Mouse (Mus musculus) forebrain, embryonic 13.5 days (tissue): ENCODE results near the gene Kiss1r. TPM values are rescaled to one million over a fixed set of nuclear protein-coding genes. Genes with fewer than 3 reads are reported as not detected.
A peak's percentile ranks its signal among the peaks of the same experiment; 100 is the strongest.

Source experiments
- ATAC-seq: fragments of 200-750 bp; cut with Nextera tagmentation; 2 replicates; pipeline ENCODE4 v1.8.0; 2017
- H3K27ac ChIP-seq: fragments of 300-500 bp; sonication (generic); 2 replicates; pipeline ENCODE4 v1.5.1; 2015; ENCODE audit warnings: inconsistent platforms, mild to moderate bottlenecking, moderate library complexity
- H3K27me3 ChIP-seq: fragments of 300-500 bp; sonication (generic); 2 replicates; pipeline ENCODE4 v1.6.1; 2015; ENCODE audit warnings: mild to moderate bottlenecking, inconsistent platforms
- H3K36me3 ChIP-seq: fragments of 300-500 bp; sonication (generic); 2 replicates; pipeline ENCODE4 v1.6.1; 2015; ENCODE audit warnings: mild to moderate bottlenecking, inconsistent platforms; ENCODE audit not compliant: poor library complexity, severe bottlenecking
- H3K4me1 ChIP-seq: fragments of 300-500 bp; sonication (generic); 2 replicates; pipeline ENCODE4 v1.6.1; 2015; ENCODE audit warnings: inconsistent platforms
- H3K4me2 ChIP-seq: fragments of 300-500 bp; sonication (generic); 2 replicates; pipeline ENCODE4 v1.6.1; 2015; ENCODE audit warnings: inconsistent platforms, mild to moderate bottlenecking, moderate library complexity
- H3K4me3 ChIP-seq: fragments of 300-500 bp; sonication (generic); 2 replicates; pipeline ENCODE4 v1.5.1; 2015; ENCODE audit warnings: mild to moderate bottlenecking, inconsistent platforms
- H3K9ac ChIP-seq: fragments of 300-500 bp; sonication (generic); 2 replicates; pipeline ENCODE4 v1.6.1; 2015; ENCODE audit warnings: mild to moderate bottlenecking, inconsistent platforms
- H3K9me3 ChIP-seq: fragments of 300-500 bp; sonication (generic); replicated peaks from 2 replicates; pipeline ENCODE4 v1.6.1; 2016; ENCODE audit warnings: inconsistent platforms
- WGBS: fragments of 180-500 bp; shearing (Covaris S2); methylation state at CpG from one replicate; pipeline ENCODE4 v1.1.7; 2015; 5-methylcytosine and 5-hydroxymethylcytosine counted together
- polyA plus RNA-seq: library from polyadenylated mRNA; unstranded; fragments of >200 nt; fragmentation: Nextera tagmentation; extraction: Ambion mirVana; gene quantifications from 2 replicates; pipeline ENCODE4 v1.2.1, GENCODE M21; 2015

Kiss1r gene
- polyA plus RNA-seq, 1 experiment from 2014 or later: 1.3 TPM

DNA sequence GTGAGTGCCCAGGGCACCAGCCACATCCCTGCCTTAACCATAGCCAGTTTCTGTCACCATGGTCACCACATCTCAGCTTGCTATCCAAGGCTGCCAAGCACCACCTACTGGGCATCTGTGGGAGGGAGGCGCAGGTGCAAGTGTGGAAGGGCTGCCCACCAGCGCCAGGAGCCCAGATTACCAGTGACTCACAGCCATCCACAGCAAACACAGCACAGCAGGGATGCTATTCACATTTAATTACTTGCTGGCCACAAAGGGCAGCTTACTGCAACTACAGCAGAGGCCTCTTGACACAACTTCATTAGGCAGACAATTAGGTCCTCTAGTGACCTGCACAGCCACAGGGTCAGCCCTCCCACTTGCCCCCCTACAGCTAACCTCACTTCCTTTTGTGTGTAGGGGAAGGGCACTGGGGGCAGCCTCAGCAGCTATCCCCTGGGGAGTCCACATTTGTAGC lies 15.8 kb upstream of the Kiss1r start:
- peaks cover 14% of the 10 kb centered on the region for H3K4me1 ChIP-seq
- H3K4me2 ChIP-seq: no peak overlapping the region
- H3K4me3 ChIP-seq: no peak overlapping the region
- 6% methylated on average over 2 of the region's 2 CpGs for WGBS
- H3K27me3 ChIP-seq: peaks cover 20% of the 10 kb centered on the region; the same call in 1 of the 2 replicates
- peaks cover 73% of the 10 kb centered on the region for H3K36me3 ChIP-seq
- peak overlapping the region; percentile 21; the same call in 1 of the 2 replicates for H3K27ac ChIP-seq
- H3K9ac ChIP-seq: peak overlapping the region; percentile 50
- H3K9me3 ChIP-seq: no peaks in the 10 kb centered on the region
- peak; percentile 53 for ATAC-seq

DNA sequence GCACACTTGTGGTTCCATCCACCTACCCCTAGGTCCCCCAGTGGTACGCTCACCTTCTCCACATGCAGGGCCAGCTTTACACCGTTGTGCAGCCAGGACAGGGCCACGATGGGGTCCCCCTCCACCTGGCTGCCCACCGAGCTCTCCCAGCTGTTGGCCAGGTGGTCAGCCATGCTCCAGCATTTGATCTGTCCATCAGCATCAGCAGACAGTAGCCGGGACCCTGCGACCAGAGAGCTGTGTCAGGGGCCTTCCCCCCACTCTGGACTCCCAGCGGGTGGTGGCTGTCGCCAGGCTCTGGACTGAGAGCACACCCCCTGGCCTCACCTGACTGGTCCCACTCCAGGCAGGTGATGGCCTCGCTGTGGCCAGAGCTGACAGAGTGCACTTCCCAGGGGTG lies 10.1 kb upstream of the Kiss1r start:
- Histone ChIP-seq H3K4me2 (no peak overlapping the region), H3K9me3 (no peaks in the 10 kb centered on the region), H3K27me3 (0 out of 2 replicates have a peak, but pooled peaks cover 7% of the 10 kb centered on the region), H3K27ac (no peak overlapping the region), H3K4me3 (no peak overlapping the region), H3K9ac (no peak overlapping the region), H3K4me1 (peaks cover 13% of the 10 kb centered on the region), H3K36me3 (peaks cover 55% of the 10 kb centered on the region)
- no peak for ATAC-seq
- WGBS: 90% methylated on average over 9 of the region's 9 CpGs

- no peak for ATAC-seq
- WGBS: 95% methylated on average over 10 of the region's 10 CpGs
- peaks cover 62% of the 10 kb centered on the region for H3K36me3 ChIP-seq
These were observed 9.4 kb upstream of the Kiss1r start for GRCm38 (mm10) chr10:79907415-79907814.

GRCm38 (mm10) chr10:79908167-79909091 lies 8.3 kb upstream of the Kiss1r start, which contains the start of gene Med16:
Gene Med16 (minus strand): TSS chr10:79908923.
- H3K4me1 ChIP-seq: peaks cover 13% of the 10 kb centered on the region
- peak; percentile 92 for ATAC-seq
- H3K36me3 ChIP-seq: peaks cover 58% of the 10 kb centered on the region
- no peaks in the 10 kb centered on the region for H3K27me3 ChIP-seq
- no peaks in the 10 kb centered on the region for H3K9me3 ChIP-seq
- H3K4me3 ChIP-seq: peak within 1 kb of the TSS; percentile 68
- H3K4me2 ChIP-seq: peak within 1 kb of the TSS; percentile 48
- WGBS: 2% methylated on average over 52 of the region's 52 CpGs
- H3K9ac ChIP-seq: peak within 1 kb of the TSS; percentile 89
- H3K27ac ChIP-seq: peak within 1 kb of the TSS; percentile 96

More at GRCm38 (mm10) chr10:79907415-79907814, 9.4 kb upstream of the Kiss1r start:
- Histone ChIP-seq H3K4me2 (peak overlapping the region; percentile 48; the same call in 1 of the 2 replicates), H3K27me3 (0 out of 2 replicates have a peak, but pooled peaks cover 7% of the 10 kb centered on the region), H3K4me1 (peaks cover 13% of the 10 kb centered on the region), H3K9me3 (no peaks in the 10 kb centered on the region), H3K9ac (no peak overlapping the region), H3K27ac (no peak overlapping the region), H3K4me3 (no peak overlapping the region)

- Histone ChIP-seq H3K9me3 (no peaks in the 10 kb centered on the region), H3K4me3 (peak overlapping the region; percentile 68; the same call in 1 of the 2 replicates), H3K4me1 (peaks cover 18% of the 10 kb centered on the region), H3K27ac (peak overlapping the region; percentile 82), H3K27me3 (no peaks in the 10 kb centered on the region), H3K36me3 (peaks cover 50% of the 10 kb centered on the region), H3K9ac (peak overlapping the region; percentile 89), H3K4me2 (peak overlapping the region; percentile 46)
- peak; percentile 66 for ATAC-seq
- WGBS: 24% methylated on average over 14 of the region's 14 CpGs
These were observed 7.5 kb upstream of the Kiss1r start for GRCm38 (mm10) chr10:79909092-79909922.

DNA sequence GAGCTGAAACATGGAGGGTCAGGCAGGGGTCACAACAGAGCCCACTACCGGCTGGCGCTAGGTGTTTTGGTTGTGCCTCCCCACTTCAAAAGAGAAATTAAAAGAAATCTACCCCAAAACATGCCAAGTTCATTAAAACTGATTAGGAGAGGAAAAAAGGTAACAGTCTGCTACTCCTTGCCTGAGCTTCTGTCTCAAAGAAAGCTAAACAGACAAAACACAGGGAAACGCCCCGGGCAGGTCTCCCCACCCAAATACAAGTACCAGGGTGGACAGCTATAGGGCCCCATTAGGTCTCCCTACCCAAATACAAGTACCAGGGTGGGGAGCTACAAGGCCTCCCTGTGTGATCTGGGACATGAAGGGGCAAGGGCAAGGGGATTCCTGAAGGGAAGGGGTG lies 6.2 kb upstream of the Kiss1r start, which contains the start of gene Gm26602:
Gene Gm26602, plus strand, starts transcription at position 301 of the 400 bp plus-strand sequence.
- WGBS: 94% methylated on average over 4 of the region's 4 CpGs
- ATAC-seq: no peak
- Histone ChIP-seq H3K4me3 (no peak within 1 kb of the TSS), H3K27me3 (no peaks in the 10 kb centered on the region), H3K4me1 (peaks cover 31% of the 10 kb centered on the region), H3K27ac (peak within 1 kb of the TSS; percentile 82; the same call in 1 of the 2 replicates), H3K9me3 (no peaks in the 10 kb centered on the region), H3K4me2 (peak within 1 kb of the TSS; percentile 46), H3K9ac (peak within 1 kb of the TSS; percentile 41), H3K36me3 (peaks cover 38% of the 10 kb centered on the region)

- no peak for ATAC-seq
- peaks cover 3% of the 10 kb centered on the region for H3K27me3 ChIP-seq
- no peak overlapping the region for H3K4me2 ChIP-seq
- peaks cover 41% of the 10 kb centered on the region for H3K4me1 ChIP-seq
- 70% methylated on average over 20 of the region's 20 CpGs for WGBS
- no peak overlapping the region for H3K27ac ChIP-seq
- peaks cover 25% of the 10 kb centered on the region for H3K36me3 ChIP-seq
- no peak overlapping the region for H3K4me3 ChIP-seq
- no peak overlapping the region for H3K9ac ChIP-seq
- no peaks in the 10 kb centered on the region for H3K9me3 ChIP-seq
These were observed 4.4 kb upstream of the Kiss1r start for GRCm38 (mm10) chr10:79912412-79912811.

DNA sequence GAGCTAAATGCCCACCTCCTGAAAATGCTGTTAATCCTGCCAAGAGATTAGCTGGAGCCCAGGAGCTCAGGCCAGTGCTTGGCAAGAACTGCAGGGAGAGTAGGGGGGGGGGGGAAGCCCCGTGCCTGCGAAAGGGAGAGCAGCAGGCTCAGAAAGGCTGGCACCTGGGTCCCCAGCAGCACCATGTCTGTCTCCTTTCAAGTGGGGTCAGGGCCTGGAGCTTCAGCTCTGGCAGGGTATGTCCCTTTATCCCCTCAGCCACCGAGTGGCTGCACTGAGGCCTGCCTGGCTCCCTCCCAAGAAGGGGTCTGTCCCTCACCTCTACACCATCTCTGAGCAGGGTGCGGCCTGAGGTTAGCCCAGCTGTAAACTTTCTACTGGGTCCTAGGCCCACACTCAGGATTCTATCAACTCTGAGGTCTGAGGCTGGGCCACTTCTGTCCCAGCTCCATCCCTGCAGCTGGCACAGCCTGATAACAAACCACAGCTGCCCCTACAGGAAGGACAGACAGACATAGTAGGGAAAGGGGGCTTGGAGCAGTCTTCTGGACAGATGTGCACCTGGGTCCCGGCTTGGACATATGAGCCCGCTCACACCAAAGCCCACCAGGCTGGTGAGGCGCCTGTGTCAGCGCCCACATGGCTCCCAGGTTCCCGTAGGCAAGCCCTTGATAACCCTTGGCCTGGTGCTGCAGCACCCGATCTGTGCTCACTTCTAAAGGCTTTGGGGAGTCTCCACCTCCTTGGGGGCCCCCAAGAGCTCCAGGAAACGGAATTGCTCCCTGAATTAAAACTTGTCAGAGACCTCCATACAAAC lies 2.4 kb upstream of the Kiss1r start:
- Histone ChIP-seq H3K36me3 (peaks cover 25% of the 10 kb centered on the region), H3K4me2 (peak overlapping the region; percentile 16; the same call in 1 of the 2 replicates), H3K27me3 (peaks cover 22% of the 10 kb centered on the region), H3K27ac (peak overlapping the region; percentile 45), H3K4me1 (peaks cover 41% of the 10 kb centered on the region), H3K9me3 (no peaks in the 10 kb centered on the region), H3K4me3 (no peak overlapping the region), H3K9ac (peak overlapping the region; percentile 45)
- 58% methylated on average over 11 of the region's 11 CpGs for WGBS
- ATAC-seq: no peak

DNA sequence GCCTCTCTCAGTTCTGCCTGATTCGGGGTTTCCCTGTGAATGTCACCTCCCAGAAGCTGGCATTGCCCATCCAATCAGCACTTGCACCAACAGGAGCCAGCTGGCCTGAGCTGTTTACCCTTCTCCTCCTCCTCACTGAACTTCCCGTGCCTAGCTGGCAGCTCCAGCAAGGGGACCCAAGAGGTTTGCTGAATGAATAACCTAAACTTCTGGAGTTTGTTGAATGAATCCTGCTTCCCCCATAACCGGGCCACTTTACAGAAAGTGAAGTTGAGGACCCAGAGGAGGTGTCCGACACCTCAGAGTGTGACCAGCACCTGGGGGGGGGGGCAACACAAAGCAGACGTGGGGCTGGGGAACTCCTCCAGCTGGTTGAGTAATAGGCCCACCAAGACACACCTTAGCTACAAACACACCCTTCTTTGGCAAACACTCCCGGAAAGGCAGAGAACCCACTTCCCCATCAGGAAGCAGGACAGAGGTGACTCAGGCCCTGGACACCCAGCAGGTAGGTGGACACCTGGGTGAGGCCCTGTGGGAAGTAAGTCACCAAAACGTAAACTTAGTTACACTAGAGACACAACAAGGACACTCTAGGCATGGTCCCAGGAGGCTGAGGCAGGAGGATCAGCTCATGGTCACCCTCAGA lies 1.7 kb upstream of the Kiss1r start:
- H3K9ac ChIP-seq: peak overlapping the region; percentile 45
- H3K9me3 ChIP-seq: no peaks in the 10 kb centered on the region
- WGBS: 77% methylated on average over 7 of the region's 7 CpGs
- H3K4me2 ChIP-seq: peak overlapping the region; percentile 98
- H3K36me3 ChIP-seq: peaks cover 25% of the 10 kb centered on the region
- H3K27ac ChIP-seq: no peak overlapping the region
- H3K4me3 ChIP-seq: no peak overlapping the region
- peaks cover 37% of the 10 kb centered on the region for H3K4me1 ChIP-seq
- peaks cover 29% of the 10 kb centered on the region for H3K27me3 ChIP-seq
- ATAC-seq: no peak

DNA sequence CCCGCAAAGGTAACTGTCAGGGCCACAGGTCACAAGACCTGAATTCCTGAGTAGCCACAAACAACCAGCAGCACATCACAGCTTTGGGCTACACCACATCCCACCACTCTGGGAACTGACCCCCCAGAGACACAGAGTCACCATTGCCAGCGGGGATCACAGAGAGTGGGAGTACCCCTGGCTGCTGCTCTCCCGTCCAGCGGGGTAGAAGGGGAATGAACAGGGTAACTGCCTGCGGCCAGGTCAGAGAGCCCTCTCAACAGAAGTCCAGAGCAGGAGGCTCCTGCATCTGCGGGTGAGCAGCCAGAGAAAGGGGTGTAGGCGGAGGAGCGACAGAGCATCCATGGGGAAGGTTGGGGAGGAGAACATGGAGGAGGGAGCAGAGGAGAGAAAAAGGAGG lies 690 bp upstream of the Kiss1r start:
- no peaks in the 10 kb centered on the region for H3K9me3 ChIP-seq
- no peak overlapping the region; the same call in 1 of the 2 replicates for H3K27ac ChIP-seq
- 8% methylated on average over 8 of the region's 8 CpGs for WGBS
- peaks cover 39% of the 10 kb centered on the region for H3K27me3 ChIP-seq
- peak overlapping the region; percentile 98 for H3K4me2 ChIP-seq
- H3K4me1 ChIP-seq: peaks cover 46% of the 10 kb centered on the region
- H3K36me3 ChIP-seq: peaks cover 19% of the 10 kb centered on the region
- peak overlapping the region; percentile 98 for H3K9ac ChIP-seq
- no peak for ATAC-seq
- peak overlapping the region; percentile 82 for H3K4me3 ChIP-seq
